Mouse (Mus musculus) CD4-positive helper T cell, adult 2 months (primary cell): ENCODE data around the gene Cd55.
"Not testable (repeated sequence)": the region's sequence is repeated elsewhere in the genome, so short reads cannot be mapped to it uniquely, and the experiment has no call there.

Experiments used
- DNase-seq: peaks from one replicate; pipeline ENCODE4 v3.0.0-alpha.2; 2012; ENCODE audit warnings: low read depth, missing footprints, low spot score

The Cd55 gene

GRCm38 (mm10) chr1:130427175-130427853, 35.2 kb downstream of the Cd55 start:
- DNase-seq: not testable (repeated sequence)

- no peak for DNase-seq
Observed at GRCm38 (mm10) chr1:130422664-130423111, 39.9 kb downstream of the Cd55 start, which contains the start of gene Cd55b. TSS of gene Cd55b (minus strand) at chr1:130423009.

DNA sequence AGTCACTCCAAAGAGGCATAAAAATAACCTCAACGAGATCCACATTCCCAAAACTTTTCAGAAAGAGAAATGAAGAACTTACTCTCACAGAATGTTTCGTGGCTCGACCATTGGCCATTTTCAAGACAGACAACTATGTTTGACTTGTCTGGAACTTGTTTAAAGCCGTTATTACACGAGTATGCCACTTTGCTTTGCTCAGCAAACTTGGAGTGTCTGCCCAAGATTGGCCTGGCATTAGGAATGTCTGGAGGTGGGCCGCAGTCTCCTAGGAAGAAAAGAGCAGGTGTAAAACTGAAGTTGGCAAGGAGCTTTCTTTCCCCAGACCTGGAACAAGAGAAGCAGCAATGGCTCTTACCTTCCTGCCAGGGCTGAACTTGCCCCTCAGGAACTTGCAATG, 40.5 kb downstream of the Cd55 start:
- DNase-seq: not testable (repeated sequence)

DNA sequence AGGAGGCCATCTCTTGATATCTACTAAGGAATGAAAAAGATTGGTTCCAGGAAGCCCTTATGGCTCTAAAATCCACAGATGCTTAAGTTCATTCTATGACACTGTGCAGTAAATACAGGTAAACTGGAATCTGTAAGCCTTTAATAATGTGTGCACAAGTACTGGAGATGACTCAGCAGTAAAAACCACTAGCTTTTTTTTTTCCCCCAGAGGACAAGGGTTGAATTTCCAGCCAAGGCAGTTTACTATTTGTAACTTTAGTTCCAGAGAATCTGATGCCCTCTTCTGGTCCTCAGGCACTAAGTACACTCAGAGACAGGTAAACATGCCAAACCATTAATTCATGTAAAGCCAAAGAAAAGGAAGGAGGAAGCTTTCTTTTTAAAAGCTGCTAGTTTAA, 65.4 kb downstream of the Cd55 start:
- not testable (repeated sequence) for DNase-seq
